Mouse (Mus musculus): ENCODE data around the gene Aldh1a2. TPM values are rescaled to one million over a fixed set of nuclear protein-coding genes. Genes with fewer than 3 reads are reported as not detected.

The Aldh1a2 gene
- polyA plus RNA-seq, 1 experiment from 2014 or later, result 333 TPM

- Histone ChIP-seq H3K9me3 (ENCODE audit: low read length) (no peaks in the 10 kb centered on the region), H3K4me1 (ENCODE audit: insufficient read depth, low read length) (0 out of 2 replicates have a peak, but pooled peaks cover 9% of the 10 kb centered on the region), H3K9ac (replicated peaks; ENCODE audit: low read length) (no peak overlapping the region), H3K27ac (ENCODE audit: low read length) (no peak overlapping the region), H3K4me3 (ENCODE audit: low read length) (no peak overlapping the region), H3K36me3 (ENCODE audit: insufficient read depth, low read length) (no peaks in the 10 kb centered on the region), H3K4me2 (replicated peaks; ENCODE audit: low read depth, low read length) (no peak overlapping the region), H3K27me3 (ENCODE audit: insufficient read depth, low read length) (no peaks in the 10 kb centered on the region)
- WGBS, result 39% methylated on average over 5 of the region's 5 CpGs
- ATAC-seq (ENCODE audit: low FRiP score, low TSS enrichment), result no peak
Measured at GRCm38 (mm10) chr9:71340116-71340515, 124.5 kb downstream of the Aldh1a2 start.

Other genes starting within 250 kb of the Aldh1a2 start
- gene Aqp9, start 47.1 kb upstream of the Aldh1a2 start, polyA plus RNA-seq (2015; fragmentation: Nextera tagmentation; extraction: Ambion mirVana), result 0.27 and 0.33 TPM in 2 replicates